Mouse (Mus musculus) stomach, embryonic 14.5 days (tissue): ENCODE results near the gene Gm20388. TPM values are rescaled to one million over a fixed set of nuclear protein-coding genes. Genes with fewer than 3 reads are reported as not detected.
A peak's percentile ranks its signal among the peaks of the same experiment; 100 is the strongest.

Experiments
- ATAC-seq: fragments of 200-750 bp; cut with Nextera tagmentation; 2 replicates; pipeline ENCODE4 v1.8.0; 2017; ENCODE audit warnings: low read depth, moderate TSS enrichment; ENCODE audit not compliant: insufficient number of reproducible peaks, insufficient read depth, low FRiP score
- H3K27ac ChIP-seq: fragments of 300-500 bp; sonication (generic); 2 replicates; pipeline ENCODE4 v1.5.1; 2014; ENCODE audit warnings: mild to moderate bottlenecking, low read length, moderate library complexity, mixed read lengths
- H3K27me3 ChIP-seq: fragments of 300-500 bp; sonication (generic); 2 replicates; pipeline ENCODE4 v1.6.1; 2014; ENCODE audit warnings: low read length, control low read depth, mixed read lengths; ENCODE audit not compliant: control insufficient read depth, insufficient read depth
- H3K36me3 ChIP-seq: fragments of 300-500 bp; sonication (generic); 2 replicates; pipeline ENCODE4 v1.6.1; 2014; ENCODE audit warnings: mild to moderate bottlenecking, control low read depth, low read length, moderate library complexity, mixed read lengths; ENCODE audit not compliant: control insufficient read depth, insufficient read depth
- H3K4me1 ChIP-seq: fragments of 300-500 bp; sonication (generic); 2 replicates; pipeline ENCODE4 v1.6.1; 2014; ENCODE audit warnings: low read length, control low read depth, mixed read lengths; ENCODE audit not compliant: control insufficient read depth, insufficient read depth
- H3K4me2 ChIP-seq: fragments of 300-500 bp; sonication (generic); replicated peaks from 2 replicates; pipeline ENCODE4 v1.6.1; 2014; ENCODE audit warnings: low read depth, low read length, control low read depth
- H3K4me3 ChIP-seq: fragments of 300-500 bp; sonication (generic); 2 replicates; pipeline ENCODE4 v1.5.1; 2014; ENCODE audit warnings: low read depth, low read length, control low read depth
- H3K9ac ChIP-seq: fragments of 300-500 bp; sonication (generic); replicated peaks from 2 replicates; pipeline ENCODE4 v1.6.1; 2014; ENCODE audit warnings: low read depth, mild to moderate bottlenecking, control low read depth, low read length, moderate library complexity, mixed read lengths
- H3K9me3 ChIP-seq: fragments of 300-500 bp; sonication (generic); 2 replicates; pipeline ENCODE4 v1.6.1; 2016; ENCODE audit warnings: low read depth, low read length, control low read depth; ENCODE audit not compliant: control insufficient read depth
- WGBS: fragments of 180-500 bp; shearing (Covaris S2); extraction: QIAGEN DNeasy Blood & Tissue Kit; methylation state at CpG from one replicate; pipeline ENCODE4 v1.1.7; 2014; 5-methylcytosine and 5-hydroxymethylcytosine counted together
- polyA plus RNA-seq: library from polyadenylated mRNA; unstranded; fragments of >200 nt; fragmentation: Nextera tagmentation; extraction: Ambion mirVana; gene quantifications from 2 replicates; pipeline ENCODE4 v1.2.1, GENCODE M21; 2014

Gm20388 gene
- polyA plus RNA-seq, 1 experiment from 2014 or later, result 11.4 TPM

DNA sequence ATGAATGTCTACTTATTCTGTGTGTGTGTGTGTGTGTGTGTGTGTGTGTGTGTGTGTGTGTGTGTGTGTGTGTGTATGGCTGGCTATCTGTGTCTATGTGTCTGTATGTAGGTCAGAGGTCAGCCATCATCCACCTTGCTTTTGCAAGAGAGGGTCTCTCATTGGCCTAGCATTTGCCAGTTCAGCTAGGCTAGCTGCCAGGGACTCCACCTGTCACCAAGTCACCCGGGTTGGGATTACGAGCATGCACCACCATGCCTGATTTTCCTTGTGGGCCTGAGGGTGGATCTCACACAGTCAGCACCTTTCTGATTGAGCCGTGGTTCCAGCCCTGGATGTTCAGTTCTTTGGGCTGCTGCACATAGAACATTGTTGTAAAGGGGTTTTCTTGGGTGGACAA is 2325.9 kb downstream of the Gm20388 start:
- H3K36me3 ChIP-seq, result no peaks in the 10 kb centered on the region
- WGBS, result 87% methylated on average over 3 of the region's 3 CpGs

DNA sequence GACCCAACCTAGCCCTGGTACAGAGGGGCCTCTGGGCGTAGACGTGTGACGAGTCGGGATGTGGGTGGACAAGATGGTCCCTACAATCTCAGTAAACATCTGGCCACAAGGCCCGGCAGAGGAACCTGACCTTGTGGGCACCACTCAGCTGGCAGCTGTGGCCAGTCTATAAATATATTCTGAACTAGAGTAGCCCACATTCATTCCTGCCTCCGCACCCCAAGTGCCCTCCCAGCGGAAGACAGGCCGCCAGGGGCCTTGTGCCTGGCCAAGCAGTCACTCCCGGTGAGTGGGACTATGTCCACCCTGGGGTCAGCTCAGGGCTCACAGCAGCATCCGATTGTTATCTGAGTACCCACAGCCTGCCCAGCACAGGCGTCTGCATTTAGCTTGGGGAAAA is 2327.6 kb downstream of the Gm20388 start:
- Histone ChIP-seq H3K27me3 (no peaks in the 10 kb centered on the region), H3K36me3 (no peaks in the 10 kb centered on the region), H3K9ac (no peak overlapping the region), H3K9me3 (no peaks in the 10 kb centered on the region), H3K27ac (no peak overlapping the region), H3K4me1 (peaks cover 9% of the 10 kb centered on the region; the same call in 1 of the 2 replicates), H3K4me2 (no peak overlapping the region), H3K4me3 (no peak overlapping the region)
- ATAC-seq, result no peak
- WGBS, result 62% methylated on average over 11 of the region's 11 CpGs

More for the DNA sequence above, 2325.9 kb downstream of the Gm20388 start:
- no peaks in the 10 kb centered on the region for H3K27me3 ChIP-seq
- H3K27ac ChIP-seq, result no peak overlapping the region
- H3K9ac ChIP-seq, result no peak overlapping the region
- no peaks in the 10 kb centered on the region for H3K9me3 ChIP-seq
- H3K4me1 ChIP-seq, result peaks cover 9% of the 10 kb centered on the region; the same call in 1 of the 2 replicates
- H3K4me2 ChIP-seq, result no peak overlapping the region
- no peak for ATAC-seq
- H3K4me3 ChIP-seq, result no peak overlapping the region

DNA sequence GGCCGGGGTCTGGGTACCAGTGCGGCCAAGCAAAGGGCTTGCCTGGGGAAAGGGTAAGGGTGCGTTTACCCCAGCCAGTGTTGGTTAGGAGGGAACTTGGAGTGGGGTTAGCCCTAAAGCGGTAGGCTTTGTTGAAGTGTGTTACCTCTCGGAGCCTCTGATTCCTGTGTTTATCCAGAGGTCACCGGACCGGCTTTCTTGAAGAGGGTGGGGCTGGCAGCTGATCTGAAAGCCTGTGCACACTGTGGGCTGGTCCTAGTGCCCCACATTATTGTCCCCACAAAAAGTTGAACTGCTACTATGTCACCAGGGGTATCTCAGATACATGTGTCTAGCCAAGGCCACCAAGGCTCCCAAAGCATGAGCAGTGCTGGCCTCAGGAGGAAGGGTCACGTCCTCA is 2328.1 kb downstream of the Gm20388 start:
- Histone ChIP-seq H3K36me3 (no peaks in the 10 kb centered on the region), H3K4me1 (peaks cover 9% of the 10 kb centered on the region; the same call in 1 of the 2 replicates), H3K27ac (no peak overlapping the region), H3K4me2 (no peak overlapping the region), H3K27me3 (no peaks in the 10 kb centered on the region), H3K9ac (no peak overlapping the region), H3K9me3 (no peaks in the 10 kb centered on the region), H3K4me3 (no peak overlapping the region)
- 26% methylated on average over 8 of the region's 8 CpGs for WGBS
- 0 out of 2 replicates have a peak, but pooled peaks have one; percentile 47 for ATAC-seq

DNA sequence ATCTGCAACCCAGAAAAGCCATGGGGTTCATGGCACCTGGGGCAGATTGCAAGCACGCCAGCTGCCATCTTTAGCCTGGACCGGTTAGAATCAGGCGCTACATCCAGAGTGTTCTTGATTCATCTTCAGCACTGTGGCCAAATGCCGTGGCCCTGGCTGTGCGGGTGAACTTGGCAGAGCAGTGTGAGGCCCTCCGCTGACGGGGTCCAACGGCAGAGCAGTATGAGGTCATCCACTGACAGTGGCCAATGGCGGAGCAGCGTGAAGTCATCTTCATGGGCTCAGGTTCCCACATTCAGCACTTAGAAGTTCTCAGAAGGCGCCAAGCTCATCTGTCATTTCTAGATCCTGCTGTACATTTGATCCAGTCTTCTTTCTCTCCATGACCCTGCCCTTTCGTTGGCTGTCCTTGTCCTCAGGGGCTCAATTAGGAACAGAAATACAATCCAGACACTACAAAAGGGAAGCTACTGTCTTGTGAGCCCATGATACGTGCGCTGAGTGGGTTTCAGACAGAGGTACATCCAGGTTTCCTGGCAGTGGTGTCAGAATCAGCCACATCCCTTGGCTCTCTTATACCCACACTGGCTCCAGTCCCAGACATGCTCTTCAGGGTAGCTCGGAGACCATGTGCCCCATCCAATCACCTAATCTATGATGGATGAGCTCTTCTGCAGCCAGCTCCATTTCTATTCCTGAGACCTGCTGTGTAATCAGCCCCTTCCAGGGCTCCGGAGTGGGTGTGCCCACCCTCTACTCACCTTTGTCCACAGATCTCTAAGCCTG is 2329.8 kb downstream of the Gm20388 start:
- Histone ChIP-seq H3K4me2 (no peak overlapping the region), H3K4me3 (no peak overlapping the region), H3K9ac (no peak overlapping the region), H3K27ac (no peak overlapping the region), H3K9me3 (no peaks in the 10 kb centered on the region), H3K36me3 (no peaks in the 10 kb centered on the region), H3K27me3 (no peaks in the 10 kb centered on the region), H3K4me1 (peaks cover 4% of the 10 kb centered on the region; the same call in 1 of the 2 replicates)
- 81% methylated on average over 16 of the region's 16 CpGs for WGBS
- ATAC-seq, result no peak

DNA sequence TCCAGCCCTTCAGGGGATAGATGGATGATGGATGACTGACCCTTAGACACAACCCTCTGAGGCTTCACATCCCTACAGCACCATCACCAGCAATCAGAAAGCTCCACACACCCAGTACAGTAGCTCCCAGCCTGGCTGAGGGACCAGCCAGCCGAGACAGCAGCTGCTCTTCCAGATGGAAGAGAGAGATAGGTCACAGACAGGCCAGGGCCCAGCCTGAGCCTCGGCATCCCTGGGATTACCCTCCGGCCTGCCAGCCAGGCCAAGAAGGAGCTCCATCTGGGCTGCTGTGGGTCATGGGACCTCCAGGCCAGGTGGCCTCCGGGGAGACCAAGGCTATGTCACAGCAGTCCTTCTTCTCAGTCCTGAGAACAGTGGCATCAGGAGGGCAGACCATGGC is 2332.7 kb downstream of the Gm20388 start:
- no peak overlapping the region for H3K4me3 ChIP-seq
- H3K9me3 ChIP-seq, result no peaks in the 10 kb centered on the region
- no peak overlapping the region for H3K4me2 ChIP-seq
- H3K27me3 ChIP-seq, result no peaks in the 10 kb centered on the region
- peaks cover 15% of the 10 kb centered on the region; the same call in 1 of the 2 replicates for H3K4me1 ChIP-seq
- no peak overlapping the region for H3K27ac ChIP-seq
- no peak overlapping the region for H3K9ac ChIP-seq
- H3K36me3 ChIP-seq, result no peaks in the 10 kb centered on the region
- ATAC-seq, result no peak
- WGBS, result 75% methylated on average over 4 of the region's 4 CpGs

DNA sequence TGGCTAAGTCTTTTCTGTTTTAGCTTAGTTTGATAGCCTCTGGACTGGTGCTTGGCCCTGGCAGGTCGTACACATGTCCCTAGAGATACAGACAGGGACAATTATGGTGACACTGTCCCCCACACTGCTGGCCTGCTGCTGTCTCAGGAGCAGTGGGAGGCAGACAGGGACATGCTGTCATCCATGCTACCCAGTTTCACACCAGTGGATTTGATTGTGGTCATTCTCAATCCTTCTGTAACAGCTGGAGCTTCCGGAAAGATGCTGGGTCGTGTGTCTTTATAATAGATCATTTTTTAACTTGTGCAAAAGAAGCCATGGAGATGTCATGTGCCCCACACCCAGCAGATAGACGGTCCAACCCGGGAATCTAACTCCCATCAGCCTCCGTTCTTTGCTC is 2334.5 kb downstream of the Gm20388 start:
- H3K4me2 ChIP-seq, result no peak overlapping the region
- WGBS, result 70% methylated on average over 6 of the region's 6 CpGs
- ATAC-seq, result no peak
- no peak overlapping the region for H3K9ac ChIP-seq
- H3K4me1 ChIP-seq, result peaks cover 11% of the 10 kb centered on the region; the same call in 1 of the 2 replicates
- no peak overlapping the region for H3K27ac ChIP-seq
- no peaks in the 10 kb centered on the region for H3K27me3 ChIP-seq
- H3K36me3 ChIP-seq, result no peaks in the 10 kb centered on the region
- H3K9me3 ChIP-seq, result no peaks in the 10 kb centered on the region
- H3K4me3 ChIP-seq, result no peak overlapping the region

DNA sequence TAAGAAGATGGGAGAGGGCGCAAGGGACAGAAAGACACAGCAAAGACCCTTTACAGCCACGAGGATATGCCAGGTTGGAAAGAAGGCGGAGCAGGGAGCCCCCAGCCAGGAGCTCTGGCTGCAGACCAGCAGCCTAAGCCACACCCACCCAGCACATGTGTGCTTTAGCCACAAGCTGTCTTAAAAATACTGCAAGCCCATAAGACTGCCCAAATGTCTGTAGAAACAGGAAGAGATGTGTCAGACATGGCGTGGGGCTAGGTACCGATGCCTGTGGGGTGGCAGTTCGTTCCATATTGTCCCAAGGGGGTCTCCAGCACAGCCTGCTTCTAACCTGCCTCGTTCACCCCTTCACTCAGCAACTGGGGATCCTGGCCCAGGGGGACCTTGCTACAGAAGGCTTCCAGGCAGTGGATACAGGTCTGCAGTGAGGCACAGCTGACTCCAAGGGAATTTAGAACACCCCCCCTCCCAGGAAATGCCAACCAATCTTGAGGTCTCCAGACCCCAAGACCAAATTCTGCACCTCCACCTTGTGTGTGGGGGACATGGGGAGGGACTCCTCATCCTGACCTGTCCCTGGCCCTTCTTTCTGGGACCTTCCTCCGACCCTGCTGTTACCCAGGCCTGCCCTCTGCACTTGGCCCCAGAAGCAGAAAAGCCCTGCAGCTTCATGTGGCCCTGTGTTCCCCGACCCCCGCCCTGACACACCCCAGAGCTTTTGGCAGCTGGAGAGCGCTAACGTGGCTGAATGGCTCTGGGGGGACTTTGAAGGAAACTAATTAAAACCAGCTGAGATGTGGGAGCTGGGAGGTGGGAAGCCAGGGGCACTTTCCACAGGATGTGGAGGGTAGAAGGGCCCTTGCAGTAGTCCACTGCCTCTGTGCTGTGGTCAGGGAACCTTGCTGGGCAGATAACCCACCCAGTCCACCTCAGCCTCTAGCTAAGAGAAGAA is 2335.9 kb downstream of the Gm20388 start:
- H3K9me3 ChIP-seq, result no peaks in the 10 kb centered on the region
- H3K9ac ChIP-seq, result no peak overlapping the region
- 39% methylated on average over 12 of the region's 12 CpGs for WGBS
- H3K27me3 ChIP-seq, result no peaks in the 10 kb centered on the region
- ATAC-seq, result no peak
- H3K4me1 ChIP-seq, result peaks cover 11% of the 10 kb centered on the region; the same call in 1 of the 2 replicates
- no peak overlapping the region for H3K27ac ChIP-seq
- H3K4me3 ChIP-seq, result no peak overlapping the region
- no peaks in the 10 kb centered on the region for H3K36me3 ChIP-seq
- H3K4me2 ChIP-seq, result no peak overlapping the region

DNA sequence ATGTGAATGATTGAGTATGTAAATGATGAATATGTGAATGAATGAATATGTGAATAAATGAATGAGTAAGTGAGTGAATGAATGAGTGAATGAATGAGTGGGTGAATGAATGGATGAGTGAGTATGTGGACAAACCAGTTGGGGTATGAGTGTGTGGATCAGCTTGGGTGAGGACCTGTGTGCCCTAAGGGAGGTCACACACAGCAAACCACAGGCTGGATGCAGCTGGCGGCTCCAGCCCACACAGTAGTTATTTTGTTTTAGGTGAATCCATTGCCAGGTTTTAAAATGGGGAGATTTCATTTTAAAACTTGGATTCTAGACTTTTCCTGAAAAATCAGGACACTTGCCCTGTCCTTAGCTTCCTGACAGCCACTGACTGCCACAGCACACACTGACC is 2341.1 kb downstream of the Gm20388 start:
- Histone ChIP-seq H3K27me3 (no peaks in the 10 kb centered on the region), H3K4me1 (0 out of 2 replicates have a peak, but pooled peaks cover 4% of the 10 kb centered on the region), H3K9ac (no peak overlapping the region), H3K4me2 (no peak overlapping the region), H3K36me3 (no peaks in the 10 kb centered on the region), H3K9me3 (no peaks in the 10 kb centered on the region), H3K4me3 (no peak overlapping the region), H3K27ac (no peak overlapping the region)
- WGBS, result 78% methylated on average over 1 of the region's 1 CpGs
- no peak for ATAC-seq
